Mouse (Mus musculus): Measurements from ENCODE around the gene Ccr5. TPM values are rescaled to one million over a fixed set of nuclear protein-coding genes. Genes with fewer than 3 reads are reported as not detected.

Ccr5 gene
- polyA plus RNA-seq (2017; shearing (Covaris generic)), result 36.4 TPM

GRCm38 (mm10) chr9:124121387-124122184 is at the start of gene Ccr5:
TSS of gene Ccr5 (plus strand) at chr9:124121543.

DNA sequence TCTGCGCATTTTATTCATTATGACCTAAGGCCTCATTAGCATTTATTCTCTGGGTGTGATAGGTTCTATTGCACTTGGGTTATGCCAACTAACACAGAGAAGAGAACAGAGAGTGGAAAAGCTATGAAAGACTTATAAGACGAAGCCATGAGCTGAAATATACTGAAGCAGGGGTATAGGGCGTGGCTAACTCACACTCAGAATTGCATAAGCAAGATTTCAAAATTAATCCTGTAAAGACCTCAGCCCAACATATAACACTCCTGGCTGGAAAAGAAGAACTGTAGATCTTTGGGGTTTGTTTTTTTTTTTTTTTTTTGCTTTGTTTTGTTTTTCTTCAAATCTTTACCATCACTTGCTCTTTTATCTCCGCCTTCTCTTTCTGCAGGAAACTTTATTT is 19.6 kb upstream of the Ccr5 start, which contains the start of gene Ccr2:
TSS of gene Ccr2 (plus strand) at position 228 of the 400 bp plus-strand sequence.

Other genes with a start within 250 kb of the Ccr5 start
- gene Ccr1, start 152.9 kb upstream of the Ccr5 start, polyA plus RNA-seq (2017; shearing (Covaris generic)), result not detected
- gene Ccr1l1, start 143.1 kb upstream of the Ccr5 start, polyA plus RNA-seq (2017; shearing (Covaris generic)), result not detected
- 0.26 TPM for gene Ccr3, start 99.6 kb upstream of the Ccr5 start, polyA plus RNA-seq (2017; shearing (Covaris generic))
- 27.7 TPM for gene Ccr2, start 19.6 kb upstream of the Ccr5 start, polyA plus RNA-seq (2017; shearing (Covaris generic))
- 8.4 TPM for gene 2010315B03Rik, start 191.2 kb downstream of the Ccr5 start, polyA plus RNA-seq (2017; shearing (Covaris generic))